Comparison of ENCODE assay signal across 10 mouse cellular contexts in genomic region chr10:19941063-19941462, GRCm38 (mm10). TPM values are rescaled to one million over a fixed set of nuclear protein-coding genes. Genes with fewer than 3 reads are reported as not detected.
A peak's percentile ranks its signal among the peaks of the same experiment; 100 is the strongest.
DNase-seq lines count a peak whose midpoint lies in the region; ATAC-seq and TF ChIP-seq lines count a peak whose summit lies in the region.
"Had no signal": no experiment of that assay in that cellular context is flagged by ENCODE, and none has a peak within 500 bp of the region (broad histone marks: within the 10 kb centered on the region; RNA-seq: fewer than 3 reads in every experiment).

No protein-coding gene starts in this region.

- H3K9me3 ChIP-seq in embryonic facial prominence, embryonic 14.5 days (ENCODE audit: control insufficient read depth, low read length), result no peaks in the 10 kb centered on the region
- no peaks in the 10 kb centered on the region for H3K9me3 ChIP-seq in embryonic facial prominence, embryonic 10.5 days
- H3K9me3 ChIP-seq in heart, postnatal 0 days (replicated peaks; ENCODE audit: control insufficient read depth, low read length), result no peaks in the 10 kb centered on the region
- no peaks in the 10 kb centered on the region for H3K9me3 ChIP-seq in midbrain, postnatal 0 days (ENCODE audit: low read length)
- H3K9me3 ChIP-seq: embryonic facial prominence, embryonic 15.5 days; midbrain, embryonic 12.5 days had no signal

- no peaks in the 10 kb centered on the region for H3K27me3 ChIP-seq in embryonic facial prominence, embryonic 14.5 days (replicated peaks; ENCODE audit: control insufficient read depth, insufficient read depth, low read length)
- H3K27me3 ChIP-seq in embryonic facial prominence, embryonic 10.5 days (replicated peaks; ENCODE audit: low read depth, poor library complexity, severe bottlenecking), result peaks cover 17% of the 10 kb centered on the region; the same call in 1 of the 2 replicates
- no peaks in the 10 kb centered on the region for H3K27me3 ChIP-seq in heart, postnatal 0 days (ENCODE audit: control insufficient read depth, insufficient read depth, low read length)
- no peaks in the 10 kb centered on the region for H3K27me3 ChIP-seq in midbrain, postnatal 0 days (ENCODE audit: insufficient read depth, low read length)
- H3K27me3 ChIP-seq: embryonic facial prominence, embryonic 15.5 days had no signal

- peak; percentile 60 for DNase-seq in embryonic facial prominence, embryonic 14.5 days (ENCODE audit: low spot score)
- DNase-seq in embryonic facial prominence, embryonic 10.5 days (ENCODE audit: low spot score), result no peak
- DNase-seq in heart, postnatal 0 days (ENCODE audit: low spot score), result peak; percentile 55
- peak; percentile 56 to 62 for DNase-seq in left cerebral cortex, postnatal 14 days (ENCODE audit: low spot score in 2 of 2)
- DNase-seq in telencephalon, adult 2 months (ENCODE audit: low read depth, low spot score), result peak; percentile 72
- DNase-seq in yolk sac, embryonic 10.5 days (ENCODE audit: low spot score), result no peak
- DNase-seq in midbrain, postnatal 0 days (ENCODE audit: low spot score), result no peak

- ATAC-seq in embryonic facial prominence, embryonic 14.5 days (ENCODE audit: low read depth), result peak; percentile 46; the same call in 1 of the 2 replicates
- peak; percentile 78 for ATAC-seq in heart, postnatal 0 days (ENCODE audit: insufficient read depth, low read depth)
- ATAC-seq in midbrain, postnatal 0 days (ENCODE audit: low FRiP score), result no peak

- H3K9ac ChIP-seq in embryonic facial prominence, embryonic 14.5 days (ENCODE audit: low read depth, low read length), result no peak overlapping the region
- H3K9ac ChIP-seq in heart, postnatal 0 days (replicated peaks; ENCODE audit: low read depth, low read length), result no peak overlapping the region
- no peak overlapping the region for H3K9ac ChIP-seq in midbrain, postnatal 0 days (replicated peaks; ENCODE audit: low read length, poor library complexity, severe bottlenecking)
- H3K9ac ChIP-seq: embryonic facial prominence, embryonic 15.5 days; midbrain, embryonic 12.5 days had no signal

- no peaks in the 10 kb centered on the region for H3K36me3 ChIP-seq in embryonic facial prominence, embryonic 14.5 days (ENCODE audit: control insufficient read depth, insufficient read depth, low read length)
- H3K36me3 ChIP-seq in embryonic facial prominence, embryonic 10.5 days (replicated peaks), result no peaks in the 10 kb centered on the region
- no peaks in the 10 kb centered on the region for H3K36me3 ChIP-seq in heart, postnatal 0 days (replicated peaks; ENCODE audit: control insufficient read depth, insufficient read depth, low read length)
- H3K36me3 ChIP-seq in midbrain, postnatal 0 days (ENCODE audit: insufficient read depth, low read length), result no peaks in the 10 kb centered on the region
- H3K36me3 ChIP-seq: embryonic facial prominence, embryonic 15.5 days; midbrain, embryonic 12.5 days had no signal

- TF ChIP-seq EP300 in heart, postnatal 0 days (IDR thresholded peaks at IDR 0.05; ENCODE audit: low read depth), result no peak

- TF ChIP-seq CTCF in bone marrow, adult 2 months (IDR thresholded peaks at IDR 0.05; ENCODE audit: control insufficient read depth, insufficient read depth, low read length), result peak; percentile 10; the same call in 1 of the 2 replicates
- no peak for TF ChIP-seq CTCF in heart, postnatal 0 days (IDR thresholded peaks at IDR 0.05; ENCODE audit: low read depth)
- TF ChIP-seq CTCF in midbrain, postnatal 0 days (IDR thresholded peaks at IDR 0.05), result no peak

- H3K4me1 ChIP-seq in embryonic facial prominence, embryonic 14.5 days (ENCODE audit: control insufficient read depth, insufficient read depth, low read length), result peaks cover 25% of the 10 kb centered on the region
- peaks cover 27% of the 10 kb centered on the region for H3K4me1 ChIP-seq in embryonic facial prominence, embryonic 10.5 days
- H3K4me1 ChIP-seq in bone marrow, adult 2 months (ENCODE audit: control insufficient read depth, insufficient read depth, low read length), result peaks cover 13% of the 10 kb centered on the region
- peaks cover 48% of the 10 kb centered on the region for H3K4me1 ChIP-seq in heart, postnatal 0 days (ENCODE audit: control insufficient read depth, insufficient read depth)
- no peaks in the 10 kb centered on the region for H3K4me1 ChIP-seq in midbrain, postnatal 0 days (ENCODE audit: insufficient read depth, low read length)
- H3K4me1 ChIP-seq: embryonic facial prominence, embryonic 15.5 days; midbrain, embryonic 12.5 days had no signal

- intact Hi-C loops in left cerebral cortex, postnatal 14 days (cut with DNase I), result no loop called here

- no peak overlapping the region for H3K4me3 ChIP-seq in embryonic facial prominence, embryonic 14.5 days (ENCODE audit: low read depth, low read length)
- H3K4me3 ChIP-seq in embryonic facial prominence, embryonic 10.5 days, result no peak overlapping the region
- H3K4me3 ChIP-seq in bone marrow, adult 2 months (replicated peaks; ENCODE audit: control insufficient read depth, low read depth, low read length), result no peak overlapping the region
- no peak overlapping the region for H3K4me3 ChIP-seq in heart, postnatal 0 days (ENCODE audit: low read depth, low read length)
- no peak overlapping the region for H3K4me3 ChIP-seq in midbrain, postnatal 0 days (ENCODE audit: low read depth, low read length)
- H3K4me3 ChIP-seq: embryonic facial prominence, embryonic 15.5 days; midbrain, embryonic 12.5 days had no signal

- H3K27ac ChIP-seq in embryonic facial prominence, embryonic 14.5 days (replicated peaks; ENCODE audit: low read depth, low read length), result no peak overlapping the region; the same call in 1 of the 2 replicates
- no peak overlapping the region; the same call in 1 of the 2 replicates for H3K27ac ChIP-seq in embryonic facial prominence, embryonic 10.5 days (replicated peaks)
- H3K27ac ChIP-seq in bone marrow, adult 2 months (ENCODE audit: control insufficient read depth, insufficient read depth, low read depth, low read length, poor library complexity), result peak overlapping the region; percentile 3; the same call in 1 of the 2 replicates
- H3K27ac ChIP-seq in heart, postnatal 0 days (ENCODE audit: low read depth), result peak overlapping the region; percentile 40
- no peak overlapping the region for H3K27ac ChIP-seq in midbrain, postnatal 0 days (ENCODE audit: low read depth, low read length)
- H3K27ac ChIP-seq: embryonic facial prominence, embryonic 15.5 days; midbrain, embryonic 12.5 days had no signal

- no peak for TF ChIP-seq POLR2A in bone marrow, adult 2 months (IDR thresholded peaks at IDR 0.05; ENCODE audit: borderline replicate concordance, control insufficient read depth, low read depth, low read length)

- 36% methylated on average over 6 of the region's 6 CpGs for WGBS in embryonic facial prominence, embryonic 14.5 days
- WGBS in embryonic facial prominence, embryonic 10.5 days, result 64% methylated on average over 6 of the region's 6 CpGs
- 2% methylated on average over 6 of the region's 6 CpGs for WGBS in bone marrow, adult 2 months
- WGBS in heart, postnatal 0 days, result 8% methylated on average over 6 of the region's 6 CpGs
- WGBS in midbrain, postnatal 0 days, result 73% methylated on average over 6 of the region's 6 CpGs

- H3K4me2 ChIP-seq in embryonic facial prominence, embryonic 14.5 days (ENCODE audit: low read depth, low read length), result no peak overlapping the region
- H3K4me2 ChIP-seq in heart, postnatal 0 days (ENCODE audit: low read depth, low read length), result no peak overlapping the region
- no peak overlapping the region for H3K4me2 ChIP-seq in midbrain, postnatal 0 days (ENCODE audit: low read depth, low read length, poor library complexity, severe bottlenecking)
- H3K4me2 ChIP-seq: embryonic facial prominence, embryonic 15.5 days; midbrain, embryonic 12.5 days had no signal

RNA-seq across cellular contexts. Expression of gene Map3k5, which starts 6.8 kb away (rescaled TPM):
- 2.5 and 2.6 TPM in 2 replicates for polyA plus RNA-seq in embryonic facial prominence, embryonic 14.5 days (2014; fragmentation: Nextera tagmentation; extraction: Ambion mirVana)
- 0.86 and 1.4 TPM in 2 replicates for polyA plus RNA-seq in embryonic facial prominence, embryonic 10.5 days (2016; fragmentation: Nextera tagmentation; extraction: Ambion mirVana)
- polyA plus RNA-seq in bone marrow, adult 2 months (2011; ENCODE audit: insufficient read depth, insufficient read length, low replicate concordance, missing spikeins), result 11.2 and 27.0 TPM in 2 replicates
- total RNA-seq in heart, postnatal 0 days (2014; rRNA removed; ENCODE audit: low replicate concordance), result 10.7 and 10.8 TPM in 2 replicates
- 2.2 and 2.5 TPM in 2 replicates for polyA plus RNA-seq in heart, postnatal 0 days (2015; fragmentation: Nextera tagmentation; extraction: Ambion mirVana)
- total RNA-seq in left cerebral cortex, postnatal 14 days (2021), result 10 to 100 TPM; 39.9 to 47.5 TPM
- 5.3 and 7.1 TPM in 2 replicates for total RNA-seq in midbrain, postnatal 0 days (2014; rRNA removed)
- 1.3 and 1.5 TPM in 2 replicates for polyA plus RNA-seq in midbrain, postnatal 0 days (2015; fragmentation: Nextera tagmentation; extraction: Ambion mirVana)

RNA-seq across cellular contexts. Expression of gene Pex7, which starts 33.6 kb away (rescaled TPM):
- polyA plus RNA-seq in embryonic facial prominence, embryonic 14.5 days (2014; fragmentation: Nextera tagmentation; extraction: Ambion mirVana), result 28.6 and 29.6 TPM in 2 replicates
- 22.6 and 24.8 TPM in 2 replicates for polyA plus RNA-seq in embryonic facial prominence, embryonic 10.5 days (2016; fragmentation: Nextera tagmentation; extraction: Ambion mirVana)
- 8.6 and 19.1 TPM in 2 replicates for polyA plus RNA-seq in bone marrow, adult 2 months (2011; ENCODE audit: insufficient read depth, insufficient read length, low replicate concordance, missing spikeins)
- total RNA-seq in heart, postnatal 0 days (2014; rRNA removed; ENCODE audit: low replicate concordance), result 21.8 and 24.2 TPM in 2 replicates
- 43.5 and 46.7 TPM in 2 replicates for polyA plus RNA-seq in heart, postnatal 0 days (2015; fragmentation: Nextera tagmentation; extraction: Ambion mirVana)
- total RNA-seq in left cerebral cortex, postnatal 14 days (2021), result 10 to 100 TPM; 26.1 to 27.4 TPM
- total RNA-seq in midbrain, postnatal 0 days (2014; rRNA removed), result 21.6 and 24.5 TPM in 2 replicates
- polyA plus RNA-seq in midbrain, postnatal 0 days (2015; fragmentation: Nextera tagmentation; extraction: Ambion mirVana), result 39.5 and 40.2 TPM in 2 replicates

Comparison
In these comparisons a context has a peak if more than half of its experiments do, and no peak if none do; other contexts are left out.
1. DNase-seq: peak in embryonic facial prominence, embryonic 14.5 days (single experiment), heart, postnatal 0 days (single experiment), left cerebral cortex, postnatal 14 days (2 of 2) and telencephalon, adult 2 months (single experiment); none in embryonic facial prominence, embryonic 10.5 days (single experiment), yolk sac, embryonic 10.5 days (single experiment) and midbrain, postnatal 0 days (single experiment).
2. H3K27ac ChIP-seq: peak in bone marrow, adult 2 months (single experiment) and heart, postnatal 0 days (single experiment); none in embryonic facial prominence, embryonic 14.5 days (single experiment), embryonic facial prominence, embryonic 10.5 days (single experiment) and midbrain, postnatal 0 days (single experiment).